Mouse (Mus musculus) adrenal gland, adult 8-10 months (tissue): ENCODE measurements around the gene 1700034J05Rik. TPM values are rescaled to one million over a fixed set of nuclear protein-coding genes. Genes with fewer than 3 reads are reported as not detected.

Experiments
- DNase-seq: peaks from one replicate; pipeline ENCODE4 v3.0.0; 2022
- total RNA-seq, 4 experiments: library from RNA; stranded (reverse); gene quantifications; 2 replicates each; pipeline ENCODE4 v1.2.4; 2022

The 1700034J05Rik gene
- total RNA-seq = not detected

GRCm38 (mm10) chr6:146954258-146954657 lies at the start of gene 1700034J05Rik:
1700034J05Rik (minus strand) TSS chr6:146954422.
- DNase-seq = no peak

DNA sequence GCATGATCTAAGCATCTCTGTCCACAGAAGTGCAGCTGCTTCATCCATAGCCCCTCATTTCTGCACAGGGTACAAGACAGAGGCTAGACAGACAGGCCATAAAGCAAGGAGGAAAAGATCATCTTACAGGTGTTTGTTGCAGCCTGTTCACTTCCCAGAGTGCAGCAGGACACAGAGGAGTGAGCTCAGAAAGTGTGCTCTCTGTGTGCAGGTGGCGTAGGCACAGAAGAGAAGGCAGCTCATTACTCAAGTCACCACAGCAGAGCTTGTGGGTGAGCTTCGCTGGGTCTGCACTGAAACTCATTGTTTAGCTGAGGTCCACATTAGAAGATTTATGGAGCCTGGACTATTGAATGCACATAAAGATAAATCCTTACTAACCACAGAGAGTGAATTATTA lies 45.5 kb upstream of the 1700034J05Rik start:
- no peak for DNase-seq

- no peak for DNase-seq
Observed at GRCm38 (mm10) chr6:146999302-146999701, 45.1 kb upstream of the 1700034J05Rik start.

- no peak for DNase-seq
Observed at GRCm38 (mm10) chr6:146998710-146999109, 44.5 kb upstream of the 1700034J05Rik start.

DNA sequence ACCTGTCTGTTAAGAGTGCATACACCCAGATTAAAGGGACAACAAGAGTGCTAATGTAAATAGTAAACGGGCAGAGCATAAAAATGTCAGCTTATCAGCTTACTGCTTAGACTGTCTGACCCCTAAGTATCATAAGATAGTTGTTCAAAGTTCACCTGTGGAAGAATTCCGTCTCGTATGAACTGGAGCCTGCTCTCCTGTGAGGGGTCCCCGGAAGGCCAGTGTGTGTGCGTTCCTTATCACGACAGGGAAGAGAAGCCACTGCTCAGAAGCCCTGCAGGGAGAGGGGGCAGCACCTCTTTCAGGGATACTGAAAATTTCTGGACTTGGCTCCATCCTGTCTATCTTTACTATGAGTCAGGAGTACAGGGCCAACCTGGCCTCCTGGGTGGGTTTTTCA lies 42.8 kb upstream of the 1700034J05Rik start:
- no peak for DNase-seq

- no peak for DNase-seq
Observed at GRCm38 (mm10) chr6:146995878-146996277, 41.7 kb upstream of the 1700034J05Rik start.

GRCm38 (mm10) chr6:146995391-146995790 lies 41.2 kb upstream of the 1700034J05Rik start:
- DNase-seq = no peak

- DNase-seq = no peak
Observed at GRCm38 (mm10) chr6:146994236-146994635, 40.0 kb upstream of the 1700034J05Rik start.

- no peak for DNase-seq
Observed at GRCm38 (mm10) chr6:146984569-146984968, 30.3 kb upstream of the 1700034J05Rik start.

DNA sequence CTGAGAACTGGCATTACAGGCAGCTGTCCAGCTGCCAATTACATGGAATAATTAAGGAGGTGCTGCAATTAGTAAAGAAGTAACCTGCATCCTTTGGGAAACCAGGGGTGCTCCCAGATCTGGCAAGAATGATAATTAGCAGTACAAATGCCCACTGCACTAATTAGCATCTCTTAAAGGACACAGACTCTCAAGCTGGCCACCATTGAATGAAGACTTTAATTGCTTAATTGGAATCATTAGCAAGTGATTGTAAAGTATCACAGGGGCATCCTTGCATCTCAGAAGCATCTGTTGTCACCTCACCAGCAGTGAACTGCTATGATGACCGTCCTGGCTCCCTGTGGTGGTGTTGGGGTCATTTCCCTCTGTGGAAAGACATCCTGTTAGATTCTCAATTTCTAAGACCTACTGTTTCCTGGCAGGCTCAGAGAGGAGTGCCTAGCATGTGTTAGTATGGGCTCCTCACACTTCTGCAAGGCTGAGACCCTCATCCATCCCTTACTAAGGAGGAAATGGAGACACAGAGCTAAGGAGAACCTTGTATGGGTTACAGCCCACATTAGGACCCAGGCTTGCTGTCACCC lies 27.1 kb upstream of the 1700034J05Rik start:
- DNase-seq = no peak

DNA sequence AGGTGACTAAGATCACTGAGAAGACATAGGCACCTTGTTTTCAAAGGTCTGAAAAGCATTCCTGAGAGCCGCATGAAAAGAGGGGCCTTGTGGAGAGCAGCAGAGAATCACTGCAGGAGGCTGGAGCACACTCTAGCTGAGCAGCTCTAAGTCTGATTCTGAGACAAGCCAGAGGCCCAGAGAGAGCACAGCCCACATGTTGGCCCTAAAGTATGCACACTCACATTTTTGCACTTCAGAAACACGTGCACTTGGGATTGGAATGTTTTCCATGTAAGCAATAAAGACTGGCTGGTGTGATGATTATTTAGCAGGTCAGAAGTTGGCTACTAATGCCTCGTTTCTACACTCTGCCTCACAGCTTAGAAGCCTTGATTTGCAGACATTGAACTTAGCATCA lies 25.7 kb upstream of the 1700034J05Rik start:
- no peak for DNase-seq

- no peak for DNase-seq
Observed at GRCm38 (mm10) chr6:146979115-146979744, 25.0 kb upstream of the 1700034J05Rik start.

- DNase-seq = no peak
Observed at GRCm38 (mm10) chr6:146978691-146979114, 24.5 kb upstream of the 1700034J05Rik start.

DNA sequence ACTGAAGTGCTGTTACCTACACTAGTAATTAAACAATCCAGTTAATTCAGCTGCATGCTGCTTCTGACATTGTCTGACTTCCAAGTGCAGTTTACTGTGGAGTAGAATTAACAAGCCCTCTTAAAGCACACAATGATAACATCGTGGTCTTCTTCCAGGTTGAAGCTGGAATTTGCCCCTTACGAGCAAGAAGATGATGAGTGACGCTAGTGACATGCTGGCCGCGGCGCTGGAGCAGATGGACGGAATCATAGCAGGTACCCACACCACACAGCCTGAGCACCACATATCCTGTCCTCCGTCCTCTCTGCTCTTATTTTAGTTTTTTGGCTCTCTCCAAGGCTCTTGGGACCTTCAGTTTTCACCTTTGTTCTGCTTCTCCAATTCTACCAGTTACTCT lies 22.2 kb upstream of the 1700034J05Rik start:
- no peak for DNase-seq

DNA sequence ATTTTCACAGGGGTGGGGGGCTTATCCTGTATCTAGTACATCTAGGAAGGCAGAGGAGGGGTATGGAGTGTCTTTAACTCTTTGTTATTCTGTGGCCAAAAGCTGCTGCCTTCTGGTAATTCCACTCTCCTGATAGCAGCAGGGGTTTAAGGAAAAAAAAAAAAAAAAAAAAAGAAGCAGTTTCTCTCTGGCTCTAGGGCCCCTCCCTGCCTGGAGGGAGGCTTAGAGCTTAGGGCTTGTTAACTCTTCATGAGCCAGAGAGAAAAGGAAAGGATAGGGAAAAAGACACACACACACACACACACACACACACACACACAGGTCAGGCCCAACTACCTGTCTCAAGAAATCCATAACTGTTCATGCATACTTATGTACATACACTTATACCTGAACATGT lies 19.6 kb upstream of the 1700034J05Rik start:
- no peak for DNase-seq

DNA sequence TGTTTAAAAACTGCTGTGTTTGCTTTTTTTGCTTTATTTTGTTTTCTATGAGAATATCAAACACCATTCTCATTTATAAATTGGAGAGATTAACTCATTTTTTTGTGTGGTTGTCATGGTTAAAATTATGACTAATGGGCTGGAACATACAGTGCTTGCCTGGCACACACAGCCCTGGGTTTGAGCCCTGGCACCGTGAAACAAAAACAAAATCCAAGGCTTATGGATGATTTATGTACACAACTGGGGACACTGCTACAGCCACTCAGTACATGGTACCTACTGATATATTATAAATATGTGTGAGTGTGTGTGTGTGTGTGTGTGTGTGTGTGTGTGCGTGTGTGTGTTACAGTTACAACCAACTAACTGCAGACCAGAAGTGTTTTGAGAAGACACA lies 19.2 kb upstream of the 1700034J05Rik start:
- DNase-seq = no peak

DNA sequence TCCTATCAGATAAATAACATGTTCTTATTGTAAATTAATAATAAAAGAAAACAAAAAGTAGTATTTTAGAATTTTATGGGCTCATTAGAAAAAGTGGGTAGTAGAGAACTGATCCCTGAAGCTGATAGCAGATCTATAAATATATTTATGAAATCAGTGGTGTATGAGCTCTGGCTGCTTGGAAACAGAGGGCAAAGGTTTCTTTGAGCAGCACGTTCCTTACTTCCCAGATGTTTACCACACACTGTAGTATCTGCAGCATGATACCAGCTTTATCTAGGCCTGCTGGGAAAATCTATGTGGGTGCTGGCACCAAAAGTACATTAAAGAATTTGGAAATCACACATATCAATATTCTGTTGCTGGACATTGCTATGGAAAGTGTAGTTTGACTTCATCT lies 18.5 kb upstream of the 1700034J05Rik start:
- DNase-seq = no peak

GRCm38 (mm10) chr6:146972009-146972408 lies 17.8 kb upstream of the 1700034J05Rik start:
- DNase-seq = no peak

GRCm38 (mm10) chr6:146971366-146971765 lies 17.1 kb upstream of the 1700034J05Rik start:
- DNase-seq = no peak

- no peak for DNase-seq
Observed at GRCm38 (mm10) chr6:146970811-146971210, 16.6 kb upstream of the 1700034J05Rik start.

GRCm38 (mm10) chr6:146967836-146968235 lies 13.6 kb upstream of the 1700034J05Rik start:
- no peak for DNase-seq

DNA sequence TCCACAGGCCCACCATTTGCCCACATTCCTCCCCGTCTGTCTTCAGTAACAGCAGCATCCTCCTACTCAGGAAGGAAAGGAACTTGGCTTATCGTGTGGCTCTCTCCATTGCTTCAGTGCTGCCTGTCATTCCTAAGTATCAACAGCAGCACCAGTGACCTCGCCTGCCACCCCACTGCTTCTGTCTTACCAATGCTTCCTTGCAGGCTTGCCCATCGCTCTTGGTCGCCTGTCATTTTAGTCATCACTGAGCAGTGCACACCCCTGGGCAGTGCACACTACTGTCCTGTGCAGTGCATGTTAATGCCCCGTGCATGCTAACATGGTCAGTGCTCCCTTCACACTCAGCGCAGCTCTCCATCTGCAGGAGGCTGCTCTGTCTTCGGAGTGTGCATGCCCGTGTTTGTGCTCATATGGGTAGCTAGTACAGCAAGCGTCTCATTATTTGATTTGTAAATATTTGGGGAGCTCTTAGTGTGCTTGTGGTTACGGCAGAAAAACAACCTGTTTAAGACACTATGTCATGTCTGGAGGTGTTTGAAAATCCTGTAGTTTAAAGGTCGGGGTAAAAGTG lies 12.3 kb upstream of the 1700034J05Rik start:
- DNase-seq = no peak

DNA sequence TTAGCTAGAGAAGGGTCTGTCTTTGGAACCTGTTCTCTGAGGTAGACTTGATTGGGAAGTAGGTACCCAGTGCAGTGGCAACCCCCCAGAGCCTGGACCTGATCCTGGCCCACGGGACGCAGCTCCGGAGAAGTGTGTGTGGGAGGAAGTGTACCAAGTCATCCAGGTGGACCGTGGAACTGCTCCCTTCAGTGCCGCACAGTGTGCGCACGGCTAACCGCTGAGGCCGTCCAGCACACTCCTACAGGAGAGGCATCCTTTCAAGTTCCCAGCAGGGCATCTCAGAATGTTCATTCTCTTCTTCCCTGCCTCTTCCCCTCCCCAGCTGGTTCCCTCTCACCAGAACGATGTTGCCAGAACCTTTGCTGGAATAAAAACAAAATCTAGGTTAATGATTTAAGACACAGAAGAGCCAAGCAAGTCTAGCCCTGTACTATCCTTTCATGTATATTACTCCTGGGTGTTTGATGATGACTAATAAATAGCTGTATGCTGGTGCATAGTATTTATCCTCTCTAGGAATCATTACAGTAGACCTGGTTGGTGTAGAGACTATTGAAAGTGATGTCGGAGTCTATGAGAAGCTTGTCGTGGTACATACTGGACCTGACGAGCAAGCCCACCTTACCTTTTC lies 11.0 kb upstream of the 1700034J05Rik start:
- no peak for DNase-seq
